Mouse (Mus musculus): Measurements from ENCODE around the gene Sec16a.

The Sec16a gene

GRCm38 (mm10) chr2:26437221-26437620 lies 7.8 kb downstream of the Sec16a start:
- DNase-seq = no peak

GRCm38 (mm10) chr2:26434791-26435572 lies 10.0 kb downstream of the Sec16a start:
- peak; percentile 64 to 73 for DNase-seq

- DNase-seq = no peak
Measured at GRCm38 (mm10) chr2:26429851-26430250, 15.2 kb downstream of the Sec16a start.

GRCm38 (mm10) chr2:26424541-26424940 lies 20.5 kb downstream of the Sec16a start:
- DNase-seq = no peak

- DNase-seq = peak; percentile 66 to 79
Measured at GRCm38 (mm10) chr2:26423086-26423485, 21.9 kb downstream of the Sec16a start.

GRCm38 (mm10) chr2:26421969-26422368 lies 23.0 kb downstream of the Sec16a start:
- no peak for DNase-seq

GRCm38 (mm10) chr2:26418120-26418519 lies 26.9 kb downstream of the Sec16a start:
- DNase-seq = no peak

GRCm38 (mm10) chr2:26417066-26417465 lies 27.9 kb downstream of the Sec16a start:
- no peak for DNase-seq

- DNase-seq = peak; percentile 38 to 71
Measured at GRCm38 (mm10) chr2:26410931-26411411, 34.0 kb downstream of the Sec16a start.

GRCm38 (mm10) chr2:26410091-26410490 lies 34.9 kb downstream of the Sec16a start:
- DNase-seq = no peak

- DNase-seq = no peak
Measured at GRCm38 (mm10) chr2:26409362-26409761, 35.7 kb downstream of the Sec16a start.

- peak; percentile 96 to 97 for DNase-seq
Measured at GRCm38 (mm10) chr2:26408515-26409356, 36.3 kb downstream of the Sec16a start, which contains the start of gene Inpp5e. Gene Inpp5e, minus strand, starts transcription at chr2:26409203.

GRCm38 (mm10) chr2:26403306-26403705 lies 41.7 kb downstream of the Sec16a start:
- DNase-seq = peak; percentile 62 to 69

GRCm38 (mm10) chr2:26402265-26402664 lies 42.8 kb downstream of the Sec16a start:
- no peak for DNase-seq

GRCm38 (mm10) chr2:26401023-26401422 lies 44.0 kb downstream of the Sec16a start:
- DNase-seq = no peak

GRCm38 (mm10) chr2:26400296-26400695 lies 44.7 kb downstream of the Sec16a start:
- DNase-seq = no peak

GRCm38 (mm10) chr2:26399647-26400046 lies 45.4 kb downstream of the Sec16a start:
- DNase-seq = peak; percentile 75 to 81

GRCm38 (mm10) chr2:26398978-26399377 lies 46.0 kb downstream of the Sec16a start:
- peak in 1 of 2 experiments; percentile 39 for DNase-seq

- no peak for DNase-seq
Measured at GRCm38 (mm10) chr2:26391617-26392016, 53.4 kb downstream of the Sec16a start.

- no peak for DNase-seq
Measured at GRCm38 (mm10) chr2:26390954-26391353, 54.1 kb downstream of the Sec16a start.

GRCm38 (mm10) chr2:26389154-26389690 lies 55.8 kb downstream of the Sec16a start, which contains the start of the genes Entr1 and Pmpca:
Gene Entr1, minus strand, starts transcription at chr2:26389316.
Gene Pmpca, plus strand, starts transcription at chr2:26389339.
- DNase-seq = peak; percentile 62 to 79

- no peak for DNase-seq
Measured at GRCm38 (mm10) chr2:26388682-26389153, 56.3 kb downstream of the Sec16a start.

GRCm38 (mm10) chr2:26387713-26388112 lies 57.3 kb downstream of the Sec16a start:
- DNase-seq = peak; percentile 66 to 75

Data from kidney, adult 8-10 months (tissue).